Mouse (Mus musculus): ENCODE results near the gene Gss.
A peak's percentile ranks its signal among the peaks of the same experiment; 100 is the strongest.
"Not testable (repeated sequence)": the region's sequence is repeated elsewhere in the genome, so short reads cannot be mapped to it uniquely, and the experiment has no call there.

Gss gene

GRCm38 (mm10) chr2:155619817-155620216, 27.2 kb upstream of the Gss start:
- peak; percentile 74 to 78 for DNase-seq (ENCODE audit: low spot score in 2 of 2)

- no peak for DNase-seq (ENCODE audit: low spot score in 2 of 2)
Observed at GRCm38 (mm10) chr2:155616971-155617370, 24.4 kb upstream of the Gss start.

GRCm38 (mm10) chr2:155613953-155614352, 21.3 kb upstream of the Gss start:
- no peak for DNase-seq (ENCODE audit: low spot score in 2 of 2)

GRCm38 (mm10) chr2:155613326-155613755, 20.7 kb upstream of the Gss start:
- DNase-seq (ENCODE audit: low spot score in 2 of 2) = peak; percentile 60 to 62

- no peak for DNase-seq (ENCODE audit: low spot score in 2 of 2)
Observed at GRCm38 (mm10) chr2:155611834-155612550, 19.4 kb upstream of the Gss start.

GRCm38 (mm10) chr2:155610978-155611377, 18.4 kb upstream of the Gss start, which contains the start of gene Myh7b:
Myh7b (plus strand) TSS chr2:155611212.
- no peak for DNase-seq (ENCODE audit: low spot score in 2 of 2)

GRCm38 (mm10) chr2:155606360-155606759, 13.8 kb upstream of the Gss start:
- DNase-seq (ENCODE audit: low spot score in 2 of 2) = no peak

GRCm38 (mm10) chr2:155605236-155605589, 12.6 kb upstream of the Gss start:
- not testable (repeated sequence) for DNase-seq (ENCODE audit: low spot score in 2 of 2)

GRCm38 (mm10) chr2:155604560-155605235, 12.1 kb upstream of the Gss start:
- DNase-seq (ENCODE audit: low spot score in 2 of 2) = peak in 1 of 2 experiments; percentile 24

GRCm38 (mm10) chr2:155603707-155604106, 11.1 kb upstream of the Gss start:
- no peak for DNase-seq (ENCODE audit: low spot score in 2 of 2)

- DNase-seq (ENCODE audit: low spot score in 2 of 2) = no peak
Observed at GRCm38 (mm10) chr2:155595516-155595915, 2.9 kb upstream of the Gss start.

GRCm38 (mm10) chr2:155592854-155593283, 259 bp upstream of the Gss start:
- no peak for DNase-seq (ENCODE audit: low spot score in 2 of 2)

GRCm38 (mm10) chr2:155591676-155592075, 934 bp downstream of the Gss start:
- DNase-seq (ENCODE audit: low spot score in 2 of 2) = no peak

- DNase-seq (ENCODE audit: low spot score in 2 of 2) = no peak
Observed at GRCm38 (mm10) chr2:155590876-155591275, 1.7 kb downstream of the Gss start.

- DNase-seq (ENCODE audit: low spot score in 2 of 2) = no peak
Observed at GRCm38 (mm10) chr2:155589521-155589920, 3.1 kb downstream of the Gss start.

- DNase-seq (ENCODE audit: low spot score in 2 of 2) = no peak
Observed at GRCm38 (mm10) chr2:155588136-155588535, 4.5 kb downstream of the Gss start.

- DNase-seq (ENCODE audit: low spot score in 2 of 2) = no peak
Observed at GRCm38 (mm10) chr2:155585486-155585885, 7.1 kb downstream of the Gss start.

- no peak for DNase-seq (ENCODE audit: low spot score in 2 of 2)
Observed at GRCm38 (mm10) chr2:155585082-155585481, 7.5 kb downstream of the Gss start.

- DNase-seq (ENCODE audit: low spot score in 2 of 2) = peak in 1 of 2 experiments; percentile 12
Observed at GRCm38 (mm10) chr2:155583927-155584530, 8.6 kb downstream of the Gss start.

- no peak for DNase-seq (ENCODE audit: low spot score in 2 of 2)
Observed at GRCm38 (mm10) chr2:155582996-155583395, 9.6 kb downstream of the Gss start.

GRCm38 (mm10) chr2:155582384-155582995, 10.1 kb downstream of the Gss start:
- DNase-seq (ENCODE audit: low spot score in 2 of 2) = no peak

- no peak for DNase-seq (ENCODE audit: low spot score in 2 of 2)
Observed at GRCm38 (mm10) chr2:155580331-155580730, 12.3 kb downstream of the Gss start.

All from spleen, postnatal 36 days (tissue).